Comparison of ENCODE assay signal across 31 mouse cellular contexts in genomic region chr6:40228981-40229380, GRCm38 (mm10).
A peak's percentile ranks its signal among the peaks of the same experiment; 100 is the strongest.
DNase-seq lines count a peak whose midpoint lies in the region; ATAC-seq and TF ChIP-seq lines count a peak whose summit lies in the region.
"Had no signal": no experiment of that assay in that cellular context is flagged by ENCODE, and none has a peak within 500 bp of the region (broad histone marks: within the 10 kb centered on the region; RNA-seq: fewer than 3 reads in every experiment).

No protein-coding gene starts in this region.

- no peaks in the 10 kb centered on the region for H3K9me3 ChIP-seq in hindbrain, postnatal 0 days (ENCODE audit: low read length)
- no peaks in the 10 kb centered on the region for H3K9me3 ChIP-seq in hindbrain, embryonic 16.5 days (ENCODE audit: control insufficient read depth, low read length)
- H3K9me3 ChIP-seq: embryonic facial prominence, embryonic 12.5 days; hindbrain, embryonic 10.5 days; hindbrain, embryonic 15.5 days; intestine, embryonic 15.5 days; lung, embryonic 15.5 days; midbrain, embryonic 10.5 days; neural tube, embryonic 12.5 days had no signal

- H3K4me3 ChIP-seq in hindbrain, postnatal 0 days (ENCODE audit: low read length), result no peak overlapping the region
- no peak overlapping the region for H3K4me3 ChIP-seq in hindbrain, embryonic 16.5 days (ENCODE audit: low read length)
- H3K4me3 ChIP-seq: embryonic facial prominence, embryonic 12.5 days; hindbrain, embryonic 10.5 days; hindbrain, embryonic 15.5 days; intestine, embryonic 15.5 days; lung, embryonic 15.5 days; midbrain, embryonic 10.5 days; myocyte; neural tube, embryonic 12.5 days had no signal

- no peaks in the 10 kb centered on the region for H3K36me3 ChIP-seq in hindbrain, postnatal 0 days (ENCODE audit: insufficient read depth, low read length)
- no peaks in the 10 kb centered on the region for H3K36me3 ChIP-seq in hindbrain, embryonic 16.5 days (ENCODE audit: control insufficient read depth, insufficient read depth, low read length)
- H3K36me3 ChIP-seq: embryonic facial prominence, embryonic 12.5 days; hindbrain, embryonic 10.5 days; hindbrain, embryonic 15.5 days; intestine, embryonic 15.5 days; lung, embryonic 15.5 days; midbrain, embryonic 10.5 days; neural tube, embryonic 12.5 days had no signal

- no peak overlapping the region for H3K4me2 ChIP-seq in hindbrain, postnatal 0 days (ENCODE audit: low read depth, low read length)
- H3K4me2 ChIP-seq in hindbrain, embryonic 16.5 days (ENCODE audit: low read length), result no peak overlapping the region
- H3K4me2 ChIP-seq: embryonic facial prominence, embryonic 12.5 days; hindbrain, embryonic 15.5 days; intestine, embryonic 15.5 days; lung, embryonic 15.5 days; neural tube, embryonic 12.5 days had no signal

- no peak overlapping the region for H3K27ac ChIP-seq in hindbrain, postnatal 0 days
- no peak overlapping the region for H3K27ac ChIP-seq in hindbrain, embryonic 16.5 days (ENCODE audit: low read depth, low read length)
- H3K27ac ChIP-seq: embryonic facial prominence, embryonic 12.5 days; hindbrain, embryonic 10.5 days; hindbrain, embryonic 15.5 days; intestine, embryonic 15.5 days; liver, embryonic 14.5 days; lung, embryonic 15.5 days; midbrain, embryonic 10.5 days; neural tube, embryonic 12.5 days; stomach, postnatal 0 days had no signal

- 59% methylated on average over 2 of the region's 2 CpGs for WGBS in hindbrain, postnatal 0 days
- 76% methylated on average over 2 of the region's 2 CpGs for WGBS in hindbrain, embryonic 16.5 days

- DNase-seq in hindbrain, postnatal 0 days (ENCODE audit: low spot score), result peak; percentile 38
- DNase-seq in cerebellum, adult 18-20 months, result peak; percentile 30 to 45
- peak; percentile 44 for DNase-seq in cerebellum, adult 9-11 months
- DNase-seq in frontal cortex, postnatal 14 days (ENCODE audit: low spot score in 2 of 2), result no peak
- DNase-seq in kidney, postnatal 14 days, result no peak
- no peak for DNase-seq in spleen, adult 18-20 months
- DNase-seq: adrenal gland, postnatal 25 days; embryo, embryonic 11 days; gastrocnemius, postnatal 14 days; heart, postnatal 14 days; kidney, adult 2 months; kidney, postnatal 4 days; layer of hippocampus, postnatal 36 days; liver; right cerebral cortex, adult 18-20 months; thymus, adult 18-20 months; thymus, postnatal 25 days had no signal

- no peak overlapping the region for H3K9ac ChIP-seq in hindbrain, postnatal 0 days (replicated peaks; ENCODE audit: low read length)
- no peak overlapping the region for H3K9ac ChIP-seq in hindbrain, embryonic 16.5 days (ENCODE audit: low read depth, low read length)
- H3K9ac ChIP-seq: embryonic facial prominence, embryonic 12.5 days; hindbrain, embryonic 15.5 days; intestine, embryonic 15.5 days; liver, embryonic 14.5 days; lung, embryonic 15.5 days; neural tube, embryonic 12.5 days had no signal

- no peak; the same call in 1 of the 2 replicates for ATAC-seq in hindbrain, postnatal 0 days
- ATAC-seq in hindbrain, embryonic 16.5 days, result no peak
- ATAC-seq: CD4-positive, CD25-positive, alpha-beta regulatory T cell, adult 4 months; forebrain, embryonic 16.5 days; intestine, embryonic 15.5 days; midbrain, embryonic 16.5 days had no signal

- H3K4me1 ChIP-seq in hindbrain, postnatal 0 days (ENCODE audit: insufficient read depth, low read length), result no peaks in the 10 kb centered on the region; the same call in 1 of the 2 replicates
- no peaks in the 10 kb centered on the region for H3K4me1 ChIP-seq in hindbrain, embryonic 16.5 days (ENCODE audit: control insufficient read depth, insufficient read depth, low read depth, low read length)
- H3K4me1 ChIP-seq: embryonic facial prominence, embryonic 12.5 days; hindbrain, embryonic 10.5 days; intestine, embryonic 15.5 days; lung, embryonic 15.5 days had no signal

- no peaks in the 10 kb centered on the region for H3K27me3 ChIP-seq in hindbrain, postnatal 0 days (ENCODE audit: insufficient read depth, low read length)
- H3K27me3 ChIP-seq in hindbrain, embryonic 16.5 days (replicated peaks; ENCODE audit: control insufficient read depth, insufficient read depth, low read length), result no peaks in the 10 kb centered on the region
- H3K27me3 ChIP-seq: embryonic facial prominence, embryonic 12.5 days; hindbrain, embryonic 15.5 days; intestine, embryonic 15.5 days; lung, embryonic 15.5 days; neural tube, embryonic 12.5 days had no signal

- no peak for TF ChIP-seq CTCF in hindbrain, postnatal 0 days (IDR thresholded peaks at IDR 0.05; ENCODE audit: low read depth)

Comparison
In these comparisons a context has a peak if more than half of its experiments do, and no peak if none do; other contexts are left out.
1. DNase-seq: peak in hindbrain, postnatal 0 days (single experiment), cerebellum, adult 18-20 months (2 of 2) and cerebellum, adult 9-11 months (single experiment); none in frontal cortex, postnatal 14 days (0 of 2), kidney, postnatal 14 days (single experiment) and spleen, adult 18-20 months (0 of 2).